Mouse (Mus musculus) hindbrain, postnatal 0 days (tissue): ENCODE results near the gene Cd59b. TPM values are rescaled to one million over a fixed set of nuclear protein-coding genes. Genes with fewer than 3 reads are reported as not detected.

Experiments used
- ATAC-seq: fragments of 200-750 bp; cut with Nextera tagmentation; 2 replicates; pipeline ENCODE4 v1.8.0; 2017; ENCODE audit warnings: mild to moderate bottlenecking, moderate TSS enrichment, moderate library complexity
- DNase-seq: peaks from one replicate; pipeline ENCODE4 v3.0.0-alpha.2; 2015; ENCODE audit warnings: low spot score
- H3K27ac ChIP-seq: fragments of 300-500 bp; sonication (generic); 2 replicates; pipeline ENCODE4 v1.5.1; 2014; ENCODE audit warnings: mild to moderate bottlenecking
- H3K27me3 ChIP-seq: fragments of 300-500 bp; sonication (generic); 2 replicates; pipeline ENCODE4 v1.6.1; 2014; ENCODE audit warnings: low read length, mixed read lengths; ENCODE audit not compliant: insufficient read depth
- H3K36me3 ChIP-seq: fragments of 300-500 bp; sonication (generic); 2 replicates; pipeline ENCODE4 v1.6.1; 2014; ENCODE audit warnings: low read length, mixed read lengths; ENCODE audit not compliant: insufficient read depth
- H3K4me1 ChIP-seq: fragments of 300-500 bp; sonication (generic); 2 replicates; pipeline ENCODE4 v1.6.1; 2014; ENCODE audit warnings: antibody characterized with exemption, low read length, mixed read lengths; ENCODE audit not compliant: insufficient read depth
- H3K4me2 ChIP-seq: fragments of 300-500 bp; sonication (generic); 2 replicates; pipeline ENCODE4 v1.6.1; 2014; ENCODE audit warnings: low read depth, mild to moderate bottlenecking, low read length, moderate library complexity, mixed read lengths
- H3K4me3 ChIP-seq: fragments of 300-500 bp; sonication (generic); 2 replicates; pipeline ENCODE4 v1.5.1; 2014; ENCODE audit warnings: low read length
- H3K9ac ChIP-seq: fragments of 300-500 bp; sonication (generic); replicated peaks from 2 replicates; pipeline ENCODE4 v1.6.1; 2014; ENCODE audit warnings: mild to moderate bottlenecking, low read length, moderate library complexity, mixed read lengths
- H3K9me3 ChIP-seq: fragments of 300-500 bp; sonication (generic); 2 replicates; pipeline ENCODE4 v1.6.1; 2016; ENCODE audit warnings: low read length, mixed read lengths
- CTCF ChIP-seq: IDR thresholded peaks from 2 replicates; pipeline ENCODE4 v1.5.1; 2016; ENCODE audit warnings: antibody characterized with exemption, control low read depth, low read depth
- WGBS: fragments of 180-500 bp; shearing (Covaris S2); extraction: QIAGEN DNeasy Blood & Tissue Kit; methylation state at CpG from one replicate; pipeline ENCODE4 v1.1.7; 2014; 5-methylcytosine and 5-hydroxymethylcytosine counted together
- polyA plus RNA-seq: library from polyadenylated mRNA; unstranded; fragments of >200 nt; fragmentation: Nextera tagmentation; extraction: Ambion mirVana; gene quantifications from 2 replicates; pipeline ENCODE4 v1.2.1, GENCODE M21; 2015
- total RNA-seq: library from RNA; depleted of rRNA; stranded (reverse); fragments of >200 nt; gene quantifications from 2 replicates; pipeline ENCODE4 v1.2.3, GENCODE M21; 2014; rRNA removed

Cd59b gene
- not detected in 2 replicates for total RNA-seq
- polyA plus RNA-seq, result 3.5 and 3.9 TPM in 2 replicates

DNA sequence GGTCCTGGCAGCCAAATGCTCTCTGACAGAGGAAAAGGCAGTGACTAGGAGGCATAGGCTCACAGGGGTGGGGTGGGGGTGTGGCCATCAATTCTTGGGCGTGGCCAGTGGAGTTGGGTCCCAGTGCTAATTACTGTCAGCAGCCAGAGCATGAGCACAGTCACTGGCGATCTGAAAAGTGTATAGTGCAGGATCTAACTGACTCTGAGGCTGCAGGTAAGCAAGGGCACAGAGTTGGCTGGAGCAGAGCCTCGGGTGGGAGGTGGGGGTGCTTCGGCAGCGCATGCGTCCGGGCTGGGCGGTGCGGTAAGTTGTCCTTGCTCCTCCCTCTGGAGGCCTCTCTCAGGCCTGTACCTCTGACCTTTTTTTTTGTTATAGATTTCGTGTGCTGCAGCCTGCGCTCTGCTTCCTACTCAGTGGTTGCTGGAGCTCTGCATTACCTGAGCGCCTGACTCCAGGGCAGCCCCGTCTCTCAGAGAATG, at the start of gene Cd59b:
Gene Cd59b (plus strand): TSS at position 146 of the 482 bp plus-strand sequence.
- H3K4me3 ChIP-seq, result peak within 1 kb of the TSS; percentile 26
- H3K9ac ChIP-seq, result no peak within 1 kb of the TSS; the same call in 1 of the 2 replicates
- no peaks in the 10 kb centered on the region for H3K36me3 ChIP-seq
- DNase-seq (peak; percentile 54), ATAC-seq (peak; percentile 84)
- H3K4me1 ChIP-seq, result no peaks in the 10 kb centered on the region
- 11% methylated on average over 13 of the region's 13 CpGs for WGBS
- H3K9me3 ChIP-seq, result no peaks in the 10 kb centered on the region
- H3K27me3 ChIP-seq, result no peaks in the 10 kb centered on the region
- H3K4me2 ChIP-seq, result peak within 1 kb of the TSS; percentile 56
- no peak for TF ChIP-seq CTCF
- no peak within 1 kb of the TSS for H3K27ac ChIP-seq

DNA sequence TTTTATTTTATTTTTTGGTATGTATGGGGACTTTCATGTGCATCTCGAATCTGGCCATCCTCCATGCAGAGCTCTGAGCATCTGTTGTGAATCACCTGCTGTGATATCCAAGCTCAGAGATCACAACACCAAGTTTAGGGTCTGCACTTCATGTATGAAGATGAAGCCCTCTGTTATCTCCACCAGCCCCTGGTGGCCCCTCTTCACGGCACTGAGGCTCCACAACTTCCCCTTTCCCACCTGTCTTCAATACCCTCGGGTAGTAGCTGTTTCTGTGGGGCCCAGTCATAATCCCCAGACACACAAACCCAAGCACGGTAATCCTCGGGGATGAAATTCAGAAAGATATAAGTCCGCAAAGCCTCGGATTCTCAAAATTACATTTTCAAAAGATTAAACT, 46.6 kb upstream of the Cd59b start:
- no peak overlapping the region for H3K27ac ChIP-seq
- no peaks in the 10 kb centered on the region for H3K4me1 ChIP-seq
- ATAC-seq, result no peak
- H3K9ac ChIP-seq, result no peak overlapping the region
- 81% methylated on average over 7 of the region's 7 CpGs for WGBS
- no peak overlapping the region for H3K4me2 ChIP-seq
- no peaks in the 10 kb centered on the region for H3K36me3 ChIP-seq
- no peaks in the 10 kb centered on the region for H3K27me3 ChIP-seq
- no peak overlapping the region for H3K4me3 ChIP-seq
- TF ChIP-seq CTCF, result no peak
- no peak for DNase-seq
- H3K9me3 ChIP-seq, result no peaks in the 10 kb centered on the region

DNA sequence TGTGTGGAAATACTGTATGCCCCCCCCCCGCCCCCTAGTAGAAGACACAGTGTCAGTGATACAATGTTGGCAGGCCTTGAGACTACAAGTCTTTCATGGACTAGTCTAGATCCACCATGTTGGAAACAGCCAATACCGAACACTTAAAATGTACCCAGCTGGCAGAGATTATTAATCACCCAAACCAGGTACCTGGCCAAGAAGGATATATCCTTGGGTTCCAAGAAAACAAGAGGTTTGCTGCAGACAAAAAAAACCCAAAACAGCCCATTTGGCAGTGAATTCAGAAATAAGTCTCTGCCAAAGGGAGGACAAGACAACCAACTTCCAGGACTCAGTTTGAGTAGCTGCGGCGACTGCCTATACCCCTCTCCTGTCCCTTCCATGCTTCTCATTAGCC, 45.0 kb upstream of the Cd59b start:
- H3K9me3 ChIP-seq, result no peaks in the 10 kb centered on the region
- H3K9ac ChIP-seq, result no peak overlapping the region
- no peaks in the 10 kb centered on the region for H3K36me3 ChIP-seq
- ATAC-seq (no peak), DNase-seq (no peak)
- peaks cover 9% of the 10 kb centered on the region for H3K4me1 ChIP-seq
- WGBS, result 84% methylated on average over 4 of the region's 4 CpGs
- TF ChIP-seq CTCF, result no peak
- no peaks in the 10 kb centered on the region for H3K27me3 ChIP-seq
- no peak overlapping the region for H3K4me2 ChIP-seq
- no peak overlapping the region for H3K4me3 ChIP-seq
- no peak overlapping the region for H3K27ac ChIP-seq

DNA sequence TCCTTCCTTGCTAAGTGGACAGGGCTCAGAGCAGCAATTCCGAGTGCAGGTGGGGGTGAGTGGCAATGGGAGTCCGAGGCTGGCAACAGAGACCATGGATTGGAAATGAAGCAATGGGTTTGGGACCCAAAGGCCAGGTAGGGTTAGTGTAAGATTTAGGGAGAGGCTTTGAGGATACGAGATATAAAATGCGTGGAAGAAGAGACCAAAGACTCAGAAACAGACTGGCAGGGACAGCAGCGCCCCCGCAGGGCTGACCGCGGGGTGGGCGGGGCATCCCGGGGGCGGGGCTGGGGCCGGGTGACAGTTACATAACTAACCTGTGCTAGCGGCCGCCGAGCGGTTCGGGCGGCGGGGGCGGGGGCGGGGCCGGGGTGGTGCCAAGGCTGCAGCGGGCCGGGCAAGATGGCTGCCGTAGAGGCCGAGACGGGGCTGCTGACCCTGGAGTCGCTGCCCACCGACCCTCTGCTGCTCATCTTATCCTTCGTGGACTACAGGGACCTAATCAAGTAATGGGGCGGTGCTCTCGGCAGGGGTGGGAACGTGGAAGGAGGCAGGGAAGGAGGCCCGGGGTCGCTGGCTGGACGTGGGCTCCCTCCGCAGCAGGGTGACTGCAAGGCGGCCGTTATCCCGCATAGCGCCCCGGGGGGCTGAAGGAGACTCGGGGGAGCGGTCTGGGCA, 42.1 kb upstream of the Cd59b start, which contains the start of gene Fbxo3:
Gene Fbxo3 (plus strand): TSS at position 264 of the 681 bp plus-strand sequence.
- Histone ChIP-seq H3K27ac (peak within 1 kb of the TSS; percentile 82), H3K4me2 (peak within 1 kb of the TSS; percentile 69), H3K4me3 (peak within 1 kb of the TSS; percentile 96), H3K9me3 (no peaks in the 10 kb centered on the region), H3K27me3 (no peaks in the 10 kb centered on the region), H3K4me1 (peaks cover 10% of the 10 kb centered on the region), H3K9ac (peak within 1 kb of the TSS; percentile 98), H3K36me3 (no peaks in the 10 kb centered on the region)
- ATAC-seq (peak; percentile 95), DNase-seq (peak; percentile 84)
- peak; percentile 27; the same call in 1 of the 2 replicates for TF ChIP-seq CTCF
- WGBS, result 2% methylated on average over 33 of the region's 44 CpGs

DNA sequence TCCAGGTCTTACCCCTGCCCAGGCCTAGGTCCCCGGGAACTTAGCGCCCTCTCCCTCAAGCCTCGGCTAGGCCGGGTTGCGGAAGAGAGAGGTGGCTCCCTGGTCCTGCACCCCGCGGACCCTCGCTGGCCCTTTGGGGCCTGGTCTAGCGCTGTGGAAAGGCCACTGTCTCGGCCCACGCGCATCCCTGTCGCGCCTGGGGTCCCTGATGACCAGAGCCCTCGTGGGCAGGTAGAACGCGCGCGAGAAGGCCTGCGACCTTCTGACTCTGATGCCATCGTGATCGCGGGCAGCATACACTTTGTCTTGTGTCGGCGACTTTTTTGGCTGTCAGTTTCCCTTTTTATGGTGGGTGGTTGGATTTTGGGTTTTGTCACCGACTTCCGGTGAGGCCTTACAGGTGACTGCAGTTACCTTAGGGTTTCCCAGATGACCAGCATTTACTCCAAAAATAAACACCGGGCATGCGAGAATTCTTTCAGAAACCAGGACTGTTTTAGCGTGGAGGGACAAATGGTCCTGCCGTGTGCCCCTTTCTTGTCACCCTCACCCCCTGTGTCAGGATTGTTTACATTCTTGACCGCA, 41.4 kb upstream of the Cd59b start, which contains the start of gene 4931422A03Rik:
Gene 4931422A03Rik (minus strand): TSS at position 223 of the 585 bp plus-strand sequence.
- under 1% methylated on average over 32 of the region's 32 CpGs for WGBS
- H3K36me3 ChIP-seq, result no peaks in the 10 kb centered on the region; the same call in 1 of the 2 replicates
- H3K27me3 ChIP-seq, result no peaks in the 10 kb centered on the region
- peak within 1 kb of the TSS; percentile 69 for H3K4me2 ChIP-seq
- peak; percentile 65 for ATAC-seq
- DNase-seq, result peak; percentile 34
- H3K9ac ChIP-seq, result peak within 1 kb of the TSS; percentile 98
- H3K4me3 ChIP-seq, result peak within 1 kb of the TSS; percentile 96
- H3K4me1 ChIP-seq, result peaks cover 10% of the 10 kb centered on the region
- no peaks in the 10 kb centered on the region for H3K9me3 ChIP-seq
- no peak; the same call in 1 of the 2 replicates for TF ChIP-seq CTCF
- H3K27ac ChIP-seq, result peak within 1 kb of the TSS; percentile 82

DNA sequence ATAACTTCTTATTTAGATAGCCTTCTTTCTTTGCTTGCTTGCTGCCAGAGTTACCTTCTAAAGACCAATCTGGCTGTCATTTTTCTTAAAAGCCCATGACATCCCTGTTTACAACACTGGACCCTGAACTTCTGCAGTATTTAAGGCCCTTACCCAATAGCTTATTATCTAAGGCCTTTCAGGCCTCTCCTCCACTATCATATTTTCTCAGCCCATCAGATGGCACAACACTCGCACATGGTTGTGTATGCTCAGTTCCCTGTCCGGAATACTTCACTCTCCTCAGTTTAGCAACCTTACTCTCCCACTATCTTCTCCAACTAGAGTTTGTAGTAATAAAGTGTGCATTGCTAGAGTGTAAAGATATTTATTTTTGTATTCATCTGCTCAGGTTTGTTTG, 40.6 kb upstream of the Cd59b start:
- Histone ChIP-seq H3K36me3 (no peaks in the 10 kb centered on the region; the same call in 1 of the 2 replicates), H3K27ac (no peak overlapping the region), H3K27me3 (no peaks in the 10 kb centered on the region), H3K9me3 (no peaks in the 10 kb centered on the region), H3K4me2 (peak overlapping the region; percentile 69), H3K9ac (peak overlapping the region; percentile 98; the same call in 1 of the 2 replicates), H3K4me3 (peak overlapping the region; percentile 96), H3K4me1 (peaks cover 10% of the 10 kb centered on the region)
- DNase-seq, result no peak
- no peak for ATAC-seq
- no peak for TF ChIP-seq CTCF
- 72% methylated on average over 2 of the region's 2 CpGs for WGBS
